Mouse (Mus musculus): Measurements from ENCODE around the gene Akna. TPM values are rescaled to one million over a fixed set of nuclear protein-coding genes. Genes with fewer than 3 reads are reported as not detected.

Gene Akna
- total RNA-seq, 2 experiments from 2014 or later, result 4.3 to 6.2 TPM

DNA sequence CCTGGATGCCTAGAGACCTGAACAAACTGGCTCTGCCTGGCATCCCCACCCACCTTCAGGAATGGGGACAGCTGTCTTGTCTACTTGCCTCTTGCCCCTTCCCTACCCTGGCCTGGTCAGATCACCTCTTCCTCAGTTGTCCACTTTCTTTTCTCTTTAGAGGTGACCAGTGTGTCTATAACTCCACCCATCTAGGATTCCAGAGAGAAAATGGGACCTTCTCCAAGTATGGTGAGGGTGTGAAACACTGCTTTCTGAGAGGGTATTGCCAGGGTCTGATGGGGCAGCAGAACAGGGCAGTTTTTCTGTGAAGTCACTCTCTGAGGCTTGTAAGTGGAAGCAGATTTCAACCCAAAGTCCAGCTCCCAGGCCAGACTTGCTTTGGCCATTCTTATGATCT is 57.9 kb downstream of the Akna start:
- no peak for DNase-seq
- intact Hi-C loops (cut with DNase I), result no loop called here

DNA sequence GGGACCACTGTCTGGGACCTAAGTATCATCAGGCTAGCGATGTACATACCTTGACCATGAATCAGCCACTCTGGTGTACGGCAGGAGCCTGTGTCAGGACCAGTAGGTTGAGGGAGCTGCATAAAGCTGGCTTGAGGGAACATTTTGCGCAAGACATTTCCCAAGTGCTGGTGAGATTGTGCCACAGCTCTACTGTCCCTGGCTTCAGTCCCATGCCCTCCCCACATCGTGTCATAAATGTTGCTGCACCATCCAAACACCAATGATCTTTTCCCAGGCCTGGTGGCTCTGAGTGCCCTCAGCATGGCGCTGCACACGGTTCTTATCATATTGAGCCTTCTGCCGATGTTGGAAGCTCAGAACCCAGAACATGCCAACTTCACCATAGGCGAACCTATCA is 58.9 kb downstream of the Akna start, which contains the start of gene Orm1:
Gene Orm1 (plus strand): TSS at position 266 of the 400 bp plus-strand sequence.
- DNase-seq, result no peak
- intact Hi-C loops (cut with DNase I), result no loop called here

DNA sequence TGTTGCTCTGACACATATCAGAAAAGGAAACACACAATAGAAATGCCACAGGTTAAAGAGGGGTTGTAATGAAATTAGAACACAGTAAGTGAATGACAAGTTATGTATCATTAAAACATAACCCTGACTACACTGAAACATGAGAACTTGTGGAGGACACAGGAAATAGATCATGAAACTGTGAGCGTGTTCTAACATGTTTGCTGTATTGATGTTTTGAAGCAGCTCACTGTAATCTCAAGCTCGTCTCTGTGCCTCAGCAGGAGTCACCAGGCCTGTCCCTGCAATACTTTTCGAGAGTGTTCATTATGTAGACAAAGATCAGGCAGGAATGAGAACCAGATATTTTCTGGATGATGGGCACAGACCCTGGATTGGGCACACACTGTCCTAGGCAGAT is 59.5 kb downstream of the Akna start:
- no peak for DNase-seq
- intact Hi-C loops (cut with DNase I), result no loop called here

- no peak for DNase-seq
Measured at GRCm38 (mm10) chr4:63342491-63342890, 60.7 kb downstream of the Akna start.

GRCm38 (mm10) chr4:63338414-63339076 is 64.6 kb downstream of the Akna start:
- no peak for DNase-seq
- intact Hi-C loops (cut with DNase I), result no loop called here

More at GRCm38 (mm10) chr4:63342491-63342890, 60.7 kb downstream of the Akna start:
- intact Hi-C loops (cut with DNase I), result no loop called here

- intact Hi-C loops (cut with DNase I), result loop anchor here (5.0 kb wide), 1 partner anchor 511 kb away; no protein-coding TSS in a partner anchor
- DNase-seq, result no peak
Measured at GRCm38 (mm10) chr4:63333403-63333802, 69.8 kb downstream of the Akna start.

- no peak for DNase-seq
- intact Hi-C loops (cut with DNase I), result no loop called here
Measured at GRCm38 (mm10) chr4:63323275-63323815, 79.8 kb downstream of the Akna start.

GRCm38 (mm10) chr4:63319566-63319965 is 83.6 kb downstream of the Akna start:
- peak; percentile 74 to 87 for DNase-seq
- intact Hi-C loops (cut with DNase I), result loop anchor here (1.0 to 2.0 kb wide), 3 partner anchors 105 to 160 kb away; partner anchors contain the start of gene Col27a1

Other genes with a start within 250 kb of the Akna start
- gene Ambp, start 248.6 kb downstream of the Akna start, total RNA-seq (2021), result not detected
- not detected for gene Kif12, start 231.2 kb downstream of the Akna start, total RNA-seq (2021)
- 1 to 10 TPM; 2.4 to 3.4 TPM for gene Col27a1, start 189.3 kb downstream of the Akna start, total RNA-seq (2021)
- gene Orm1, start 58.8 kb downstream of the Akna start, total RNA-seq (2021), result under 1 TPM; 0.50 to 0.78 TPM
- 1 to 10 TPM in 1 of 2 experiments, under 1 TPM in 1; 0.49 to 1.4 TPM for gene Orm3, start 47.2 kb downstream of the Akna start, total RNA-seq (2021)
- under 1 TPM in 1 of 2 experiments, not detected in 1; 0.29 TPM for gene Orm2, start 40.9 kb downstream of the Akna start, total RNA-seq (2021)
- 10 to 100 TPM; 23.9 to 26.2 TPM for gene Whrn, start 92.6 kb upstream of the Akna start, total RNA-seq (2021)
- 100 to 1,000 TPM; 149 to 156 TPM for gene Atp6v1g1, start 141.4 kb upstream of the Akna start, total RNA-seq (2021)
- 1 to 10 TPM; 6.8 to 9.5 TPM for gene Tmem268, start 155.4 kb upstream of the Akna start, total RNA-seq (2021)
- not detected for gene Gm11213, start 201.9 kb upstream of the Akna start, total RNA-seq (2021)
- gene Tex48, start 219.1 kb upstream of the Akna start, total RNA-seq (2021), result not detected

Data from heart, postnatal 14 days (tissue).